Mouse (Mus musculus) cerebellum, postnatal 25 days (tissue): ENCODE results near the gene Psma5.

Experiments
- DNase-seq, 2 experiments: peaks; one replicate each; pipeline ENCODE4 v3.0.0; 2021; ENCODE audit warnings: mixed read lengths in 2 of 2

The Psma5 gene

GRCm38 (mm10) chr3:108282401-108283240, 25.9 kb downstream of the Psma5 start:
- no peak for DNase-seq

- DNase-seq, result no peak
Measured at GRCm38 (mm10) chr3:108283241-108283561, 26.5 kb downstream of the Psma5 start.

DNA sequence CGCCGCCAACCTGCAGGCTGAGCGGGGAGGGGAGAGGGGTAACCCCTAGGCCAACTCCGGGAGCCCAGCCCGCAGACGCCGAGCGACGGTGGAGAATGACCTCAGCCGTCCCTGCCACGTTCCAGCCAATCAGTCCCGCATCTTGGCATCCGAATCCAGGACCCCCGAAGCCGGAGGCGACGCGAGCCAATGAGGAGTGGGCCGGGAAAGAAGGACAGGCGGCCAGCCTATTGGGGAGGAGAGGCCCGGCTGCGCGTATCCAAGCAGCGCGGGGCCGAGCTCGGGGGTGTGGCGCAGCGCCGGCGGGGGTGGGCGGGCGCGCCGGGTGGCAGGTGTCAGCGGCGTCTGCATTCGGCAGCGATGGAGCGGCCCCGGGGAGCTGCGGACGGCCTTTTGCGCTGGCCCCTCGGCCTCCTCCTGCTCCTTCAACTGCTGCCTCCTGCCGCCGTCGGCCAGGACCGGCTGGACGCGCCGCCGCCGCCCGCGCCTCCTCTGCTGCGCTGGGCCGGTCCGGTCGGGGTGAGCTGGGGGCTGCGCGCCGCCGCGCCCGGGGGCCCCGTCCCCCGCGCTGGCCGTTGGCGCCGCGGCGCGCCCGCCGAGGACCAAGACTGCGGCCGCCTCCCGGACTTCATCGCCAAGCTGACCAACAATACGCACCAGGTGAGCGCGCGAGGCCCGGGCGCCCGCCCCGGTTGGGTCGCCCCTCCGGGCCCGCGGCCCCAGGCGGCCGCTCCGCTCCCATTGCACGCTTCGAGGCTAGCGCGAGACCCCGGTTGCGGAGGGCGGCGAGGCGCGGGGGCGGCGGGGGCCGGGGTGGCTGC, 27.3 kb downstream of the Psma5 start, which contains the start of gene Sort1:
Sort1 (plus strand) TSS at position 302 of the 821 bp plus-strand sequence.
- DNase-seq, result peak; percentile 82 to 90

DNA sequence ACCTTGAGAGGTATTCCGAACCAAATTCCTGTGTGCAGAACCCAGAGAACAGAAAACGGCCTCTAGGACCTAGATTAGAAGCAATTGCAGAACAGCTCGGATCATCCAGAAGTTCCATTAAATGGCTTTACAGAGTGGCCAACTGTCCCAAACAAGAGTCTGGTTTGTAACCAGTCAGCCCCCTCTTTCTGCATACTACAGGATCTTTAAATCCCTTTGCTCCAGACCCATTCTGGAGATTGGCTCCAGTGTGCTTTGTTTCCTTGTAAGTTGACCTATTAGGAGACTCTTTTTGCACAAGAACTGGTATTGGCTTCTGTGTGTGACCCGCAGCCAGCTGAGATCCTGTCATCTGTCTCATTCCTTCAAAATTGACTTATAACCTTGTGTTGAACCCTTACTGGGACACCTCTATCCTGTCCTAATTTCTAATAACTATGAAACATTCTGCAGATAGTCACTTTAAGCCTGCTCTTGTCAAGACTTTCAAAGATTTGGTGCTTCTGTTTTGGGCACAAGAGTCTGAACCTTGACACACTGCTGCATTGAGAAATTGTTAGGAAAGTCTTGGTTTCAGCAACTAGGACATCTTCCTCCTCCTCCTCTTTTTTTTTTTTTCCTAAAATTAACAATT, 28.5 kb downstream of the Psma5 start:
- no peak for DNase-seq

- DNase-seq, result no peak
Measured at GRCm38 (mm10) chr3:108286671-108287439, 30.1 kb downstream of the Psma5 start.

- peak; percentile 50 to 52 for DNase-seq
Measured at GRCm38 (mm10) chr3:108287811-108288805, 31.4 kb downstream of the Psma5 start.

DNA sequence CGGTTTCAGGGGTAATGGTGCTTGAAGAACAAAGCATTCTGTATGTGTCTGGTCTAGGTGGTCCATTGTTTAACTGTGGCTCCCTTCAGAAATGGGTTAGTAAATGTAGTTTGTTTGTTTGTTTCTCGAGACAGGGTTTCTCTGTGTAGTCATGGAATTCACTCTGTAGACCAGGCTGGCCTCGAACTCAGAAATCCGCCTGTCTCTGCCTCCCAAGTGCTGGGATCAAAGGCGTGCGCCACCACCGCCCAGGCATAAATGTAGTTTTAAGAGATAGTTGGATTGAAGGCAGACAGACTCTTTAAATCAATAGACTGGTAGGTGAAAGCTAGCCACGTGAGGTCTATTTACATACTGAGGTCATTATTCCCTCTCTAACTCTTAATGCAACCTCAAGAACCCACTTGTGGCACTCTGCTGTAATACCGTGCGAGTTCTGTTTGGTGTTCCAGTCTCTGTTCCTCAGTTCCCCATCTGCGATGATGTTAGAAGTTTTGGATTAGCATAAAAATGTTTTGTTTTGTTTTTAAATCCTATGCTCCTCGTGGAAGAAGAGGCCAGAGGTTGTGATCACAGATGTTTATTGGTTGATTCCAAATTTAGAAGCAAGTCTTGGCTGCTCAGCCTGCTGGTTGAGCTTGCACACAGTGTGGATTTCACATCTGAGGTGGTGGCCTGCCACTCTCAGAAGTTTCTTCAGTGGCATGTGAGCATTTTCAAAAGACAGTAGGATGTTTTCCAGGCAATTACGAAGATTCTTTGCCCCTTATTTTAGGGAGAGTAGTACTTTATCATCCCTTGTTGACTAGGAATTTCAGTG, 32.8 kb downstream of the Psma5 start:
- no peak for DNase-seq

DNA sequence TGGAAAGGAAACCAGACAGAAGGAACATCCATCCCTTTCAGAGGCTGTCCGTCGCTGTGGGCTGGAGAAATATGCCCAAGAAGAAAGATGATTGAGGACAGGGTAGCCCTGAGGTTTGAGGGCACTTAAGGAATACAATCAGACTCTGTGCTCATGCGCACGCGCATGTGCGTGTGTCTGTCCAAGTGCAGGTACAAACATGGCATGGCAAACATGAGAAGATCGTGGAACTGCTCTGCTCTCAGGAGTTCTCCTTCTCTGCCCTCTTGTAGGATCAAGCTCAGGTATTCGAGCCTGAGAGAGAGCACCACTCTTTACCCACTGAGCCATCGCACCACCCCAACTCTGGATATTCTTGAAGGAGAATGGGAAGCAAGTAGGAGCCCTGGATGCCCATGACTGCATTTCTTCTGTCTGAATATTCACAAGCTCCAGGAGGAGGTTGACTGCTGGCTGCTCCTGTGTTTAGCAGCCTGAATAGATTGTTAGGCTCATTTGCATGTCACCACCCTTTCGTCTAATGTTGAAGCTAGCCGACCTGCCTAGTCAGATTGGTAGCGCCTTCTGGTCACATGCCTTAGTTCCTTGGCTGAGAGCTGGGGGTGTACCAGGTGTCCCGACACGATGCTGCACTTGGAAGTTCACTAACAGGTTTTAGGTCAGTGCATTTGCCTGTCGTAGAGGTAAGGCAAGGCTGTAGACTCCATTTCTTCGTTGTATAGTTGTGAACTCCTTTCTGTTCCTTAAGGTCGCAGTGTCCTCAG, 34.5 kb downstream of the Psma5 start:
- DNase-seq, result no peak

DNA sequence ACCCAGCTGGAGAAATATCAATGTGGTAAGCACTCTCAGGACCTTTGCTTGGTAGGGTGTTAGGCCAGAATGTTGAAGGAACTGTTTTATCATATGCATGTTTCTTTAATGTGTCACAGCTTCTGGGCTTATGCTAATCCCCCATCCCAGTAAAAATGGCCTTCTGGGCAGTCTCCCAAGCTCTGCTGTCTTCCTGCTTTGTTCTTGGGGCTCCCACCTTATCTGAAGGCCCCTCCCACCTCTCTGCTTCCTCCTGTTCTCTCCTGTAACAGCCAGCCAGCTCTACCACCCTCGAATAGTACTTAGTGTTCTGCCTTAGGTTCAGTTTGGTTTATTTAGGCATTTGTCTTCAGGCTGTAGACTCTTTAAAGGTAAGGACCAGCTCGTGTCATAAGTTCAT, 37.7 kb downstream of the Psma5 start:
- DNase-seq, result no peak

- peak; percentile 66 to 72 for DNase-seq
Measured at GRCm38 (mm10) chr3:108295379-108296219, 38.9 kb downstream of the Psma5 start.

DNA sequence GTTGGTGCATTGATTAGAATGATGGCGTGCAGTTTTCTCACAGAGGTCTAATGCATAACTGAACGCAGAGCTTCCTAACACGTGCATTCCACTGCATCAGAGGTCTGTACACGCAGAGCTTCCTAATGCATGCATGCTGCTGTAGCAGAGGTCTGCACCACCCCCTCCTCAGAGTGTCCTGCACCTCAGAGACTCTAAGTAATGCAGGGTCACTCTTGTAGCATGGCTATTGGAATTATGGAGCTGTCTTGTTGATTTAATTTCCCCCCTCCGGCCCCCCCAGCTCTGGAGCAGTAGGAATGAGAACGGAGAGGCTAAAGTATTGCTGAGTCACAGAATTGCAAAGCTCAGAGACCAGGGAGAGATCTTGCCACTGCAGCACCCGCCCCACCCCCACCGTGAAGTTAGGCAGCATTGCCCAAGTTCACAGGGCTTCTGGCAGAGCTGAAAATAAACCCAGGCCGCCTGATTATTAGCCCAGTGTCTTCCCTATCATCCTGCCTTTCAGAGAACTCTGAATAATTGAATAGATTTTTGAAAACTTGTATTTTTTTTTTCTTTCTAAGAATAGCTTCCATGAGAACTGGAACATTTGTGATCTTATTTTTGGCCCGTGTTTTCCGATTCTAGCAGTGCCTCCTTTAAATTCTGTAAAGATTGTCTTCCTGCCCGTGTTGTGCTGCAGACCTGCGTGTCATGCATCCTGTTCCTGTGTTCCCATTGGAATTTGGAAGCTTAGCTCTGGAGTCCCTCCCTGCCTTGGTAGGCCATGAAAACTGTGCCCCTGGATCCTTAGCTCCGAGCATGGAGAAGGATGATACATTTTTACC, 39.7 kb downstream of the Psma5 start:
- peak; percentile 55 to 66 for DNase-seq

DNA sequence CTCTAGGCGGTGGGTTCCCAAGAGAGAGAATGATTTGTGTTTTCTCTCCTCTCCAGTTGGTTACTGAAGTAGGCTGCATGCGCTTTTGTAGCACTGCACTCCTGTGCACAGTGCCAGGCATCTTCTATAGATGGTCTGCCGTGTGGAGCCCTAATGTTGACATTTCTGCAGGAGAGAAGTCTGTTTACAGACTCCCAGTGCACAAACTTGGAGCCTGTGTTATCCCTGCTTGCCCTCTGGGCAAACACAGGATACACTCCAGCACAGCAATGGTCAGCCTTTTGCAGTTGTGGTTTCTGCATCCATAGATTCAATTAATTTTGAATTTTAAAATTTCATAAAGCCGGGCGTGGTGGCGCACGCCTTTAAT, 40.3 kb downstream of the Psma5 start:
- DNase-seq, result peak in 1 of 2 experiments; percentile 38

GRCm38 (mm10) chr3:108297603-108298553, 41.2 kb downstream of the Psma5 start:
- no peak for DNase-seq

DNA sequence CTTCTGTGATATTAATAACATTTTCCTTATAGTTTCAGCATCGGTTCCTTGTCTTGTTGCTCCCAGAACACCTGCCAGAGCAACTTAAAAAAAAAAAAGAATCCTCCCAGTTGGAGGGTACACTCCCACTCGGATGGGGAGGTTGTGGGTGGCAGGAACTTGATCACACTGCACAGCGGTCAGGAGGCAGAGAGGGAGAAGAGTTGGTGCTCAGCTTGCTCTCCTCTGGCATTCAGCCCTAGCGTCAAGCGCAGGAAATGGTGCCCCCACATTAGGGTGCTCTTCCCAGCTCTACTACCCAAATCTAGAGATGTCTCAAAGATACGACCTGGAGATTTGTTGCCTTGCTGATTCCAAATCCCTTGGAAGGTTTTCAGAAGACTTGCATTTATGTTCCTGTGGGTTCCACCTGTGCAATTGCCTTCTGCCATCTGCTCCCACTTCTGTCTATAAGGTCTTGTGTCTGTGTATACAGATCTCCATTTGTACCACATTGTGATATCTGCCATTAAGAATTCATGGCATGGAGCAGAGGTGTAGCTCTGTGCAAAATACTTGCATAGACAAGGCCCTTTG, 43.8 kb downstream of the Psma5 start:
- DNase-seq, result peak; percentile 59 to 64

DNA sequence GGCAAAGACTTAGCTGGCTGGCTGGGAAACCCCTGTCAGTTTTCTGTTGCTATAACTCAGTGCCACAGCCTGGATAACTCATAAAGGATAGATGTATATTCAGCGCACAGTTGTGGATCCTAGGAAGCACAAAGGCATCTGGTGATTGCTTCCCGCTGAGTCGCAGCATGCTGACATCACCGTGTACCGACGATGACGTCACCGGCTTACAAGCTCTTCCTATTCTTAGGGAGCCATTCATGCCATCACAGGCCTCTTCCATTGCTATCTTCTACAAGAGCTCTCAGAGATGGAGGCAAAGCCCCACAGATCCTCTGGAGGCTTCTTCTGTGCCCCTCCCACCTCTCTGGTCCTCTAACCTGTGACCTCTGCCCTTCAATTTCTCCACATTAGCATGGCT, 47.0 kb downstream of the Psma5 start:
- no peak for DNase-seq

GRCm38 (mm10) chr3:108304747-108305146, 48.0 kb downstream of the Psma5 start:
- no peak for DNase-seq
